Mouse (Mus musculus) heart, adult 2 months (tissue): ENCODE measurements around the gene Tgfbr3.

Experiments
- CTCF ChIP-seq: fragments of 200-600 bp; IDR thresholded peaks from 2 replicates; pipeline ENCODE4 v1.8.1; 2022; ENCODE audit warnings: antibody characterized with exemption, mild to moderate bottlenecking, moderate library complexity
- POLR2A ChIP-seq: fragments of 200-500 bp; IDR thresholded peaks from 2 replicates; pipeline ENCODE4 v1.6.1; 2011; ENCODE audit warnings: mild to moderate bottlenecking, low read depth, low read length, control low read depth; ENCODE audit not compliant: insufficient read depth

GRCm38 (mm10) chr5:107236975-107237374, 52.5 kb downstream of the Tgfbr3 start:
- no peak for TF ChIP-seq CTCF
- no peak for TF ChIP-seq POLR2A
